Mouse (Mus musculus) cerebellum, postnatal 4 days (tissue): ENCODE measurements around the gene Gm14296.
"Not testable (repeated sequence)": the region's sequence is repeated elsewhere in the genome, so short reads cannot be mapped to it uniquely, and the experiment has no call there.

Experiments used
- DNase-seq, 2 experiments: peaks; one replicate each; pipeline ENCODE4 v3.0.0; 2022; ENCODE audit warnings: low spot score in 2 of 2, mixed read lengths in 1 of 2

Gm14296 gene

DNA sequence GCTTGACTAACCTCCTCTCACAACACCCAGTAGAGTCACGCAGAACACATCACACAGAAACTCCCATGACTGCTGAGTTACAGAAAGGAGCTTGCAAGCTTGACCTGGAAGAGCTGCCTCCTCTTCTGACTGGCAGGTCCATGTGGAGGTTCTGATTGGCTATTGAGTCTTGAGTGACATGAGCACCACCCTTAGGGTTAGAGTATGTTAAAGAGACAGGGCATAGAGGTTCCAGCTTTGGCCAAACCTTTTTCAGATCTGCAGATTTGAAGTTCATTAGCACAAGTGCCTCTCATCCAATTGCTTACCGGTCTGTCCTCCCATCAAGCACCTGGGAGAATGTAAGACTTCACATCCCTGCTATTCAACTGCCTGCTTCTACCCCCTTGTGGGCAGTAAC, at the start of gene Gm14296:
Gene Gm14296, minus strand, starts transcription at position 101 of the 400 bp plus-strand sequence.
- DNase-seq = not testable (repeated sequence)

DNA sequence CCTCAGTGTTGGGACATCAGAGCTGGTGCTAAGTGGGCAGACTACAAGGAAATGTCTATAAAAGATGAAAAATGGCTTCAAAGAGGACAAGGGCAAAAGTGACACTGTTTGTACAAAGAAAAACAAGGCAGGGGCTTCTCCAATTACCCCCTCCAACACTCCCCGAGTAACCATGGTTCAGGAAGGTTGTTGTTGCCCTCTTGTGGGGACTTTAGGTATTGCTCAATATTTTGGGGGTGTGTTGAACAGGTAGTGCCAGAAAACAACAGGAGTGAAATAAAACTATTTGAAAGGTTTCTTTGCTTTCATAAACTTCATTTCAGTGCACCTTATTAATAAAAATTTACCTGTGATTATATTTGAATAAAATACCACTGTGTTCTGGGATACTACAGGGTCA, 22.1 kb downstream of the Gm14296 start:
- DNase-seq = not testable (repeated sequence)
